Mouse (Mus musculus) midbrain, postnatal 0 days (tissue): ENCODE measurements at regions not wholly inside any gene's neighbourhood (a gene's known extent, or its start where the extent isn't known, plus 50 kb on each side); places are given as distances from the start of the nearest gene placed in this dataset.
A peak's percentile ranks its signal among the peaks of the same experiment; 100 is the strongest.

ENCODE experiments used
- ATAC-seq: fragments of 200-750 bp; cut with Nextera tagmentation; 2 replicates; pipeline ENCODE4 v1.8.0; 2017; ENCODE audit warnings: moderate number of reproducible peaks, mild to moderate bottlenecking, moderate TSS enrichment, moderate library complexity; ENCODE audit not compliant: low FRiP score
- DNase-seq: peaks from one replicate; pipeline ENCODE4 v3.0.0-alpha.2; 2015; ENCODE audit warnings: low spot score
- H3K27ac ChIP-seq: fragments of 300-500 bp; sonication (generic); 2 replicates; pipeline ENCODE4 v1.5.1; 2014; ENCODE audit warnings: low read depth, mild to moderate bottlenecking, low read length, mixed read lengths
- H3K27me3 ChIP-seq: fragments of 300-500 bp; sonication (generic); 2 replicates; pipeline ENCODE4 v1.6.1; 2014; ENCODE audit warnings: low read length, control low read depth, mixed read lengths; ENCODE audit not compliant: insufficient read depth
- H3K36me3 ChIP-seq: fragments of 300-500 bp; sonication (generic); 2 replicates; pipeline ENCODE4 v1.6.1; 2014; ENCODE audit warnings: low read length, control low read depth, mixed read lengths; ENCODE audit not compliant: insufficient read depth
- H3K4me1 ChIP-seq: fragments of 300-500 bp; sonication (generic); 2 replicates; pipeline ENCODE4 v1.6.1; 2014; ENCODE audit warnings: mild to moderate bottlenecking, control low read depth, antibody characterized with exemption, low read length, mixed read lengths; ENCODE audit not compliant: insufficient read depth
- H3K4me2 ChIP-seq: fragments of 300-500 bp; sonication (generic); 2 replicates; pipeline ENCODE4 v1.6.1; 2014; ENCODE audit warnings: low read depth, mild to moderate bottlenecking, low read length, mixed read lengths; ENCODE audit not compliant: poor library complexity, severe bottlenecking
- H3K4me3 ChIP-seq: fragments of 300-500 bp; sonication (generic); 2 replicates; pipeline ENCODE4 v1.5.1; 2014; ENCODE audit warnings: low read depth, mild to moderate bottlenecking, low read length, moderate library complexity
- H3K9ac ChIP-seq: fragments of 300-500 bp; sonication (generic); replicated peaks from 2 replicates; pipeline ENCODE4 v1.6.1; 2014; ENCODE audit warnings: mild to moderate bottlenecking, low read length, moderate library complexity, mixed read lengths; ENCODE audit not compliant: poor library complexity, severe bottlenecking
- H3K9me3 ChIP-seq: fragments of 300-500 bp; sonication (generic); 2 replicates; pipeline ENCODE4 v1.6.1; 2016; ENCODE audit warnings: low read length, control low read depth
- CTCF ChIP-seq: IDR thresholded peaks from 2 replicates; pipeline ENCODE4 v1.5.1; 2016; ENCODE audit warnings: antibody characterized with exemption, mild to moderate bottlenecking
- WGBS: fragments of 180-500 bp; shearing (Covaris S2); extraction: QIAGEN DNeasy Blood & Tissue Kit; methylation state at CpG from one replicate; pipeline ENCODE4 v1.1.7; 2014; 5-methylcytosine and 5-hydroxymethylcytosine counted together

- ATAC-seq: no peak
- Histone ChIP-seq H3K4me2 (no peak overlapping the region), H3K27ac (no peak overlapping the region), H3K9ac (no peak overlapping the region), H3K4me1 (no peaks in the 10 kb centered on the region), H3K36me3 (no peaks in the 10 kb centered on the region), H3K27me3 (no peaks in the 10 kb centered on the region), H3K9me3 (no peaks in the 10 kb centered on the region), H3K4me3 (no peak overlapping the region)
- WGBS: 78% methylated on average over 2 of the region's 2 CpGs
- DNase-seq: no peak
- TF ChIP-seq CTCF: no peak
These were observed 208.6 kb downstream of the Pdha2 start for GRCm38 (mm10) chr3:141003561-141003960.

GRCm38 (mm10) chr3:140988247-140988646, 223.9 kb downstream of the Pdha2 start:
- DNase-seq: no peak
- Histone ChIP-seq H3K9me3 (no peaks in the 10 kb centered on the region), H3K36me3 (no peaks in the 10 kb centered on the region), H3K9ac (no peak overlapping the region), H3K4me1 (no peaks in the 10 kb centered on the region), H3K4me2 (no peak overlapping the region), H3K27ac (no peak overlapping the region), H3K27me3 (no peaks in the 10 kb centered on the region), H3K4me3 (no peak overlapping the region)
- no peak for ATAC-seq
- no peak for TF ChIP-seq CTCF
- WGBS: 78% methylated on average over 5 of the region's 5 CpGs

DNA sequence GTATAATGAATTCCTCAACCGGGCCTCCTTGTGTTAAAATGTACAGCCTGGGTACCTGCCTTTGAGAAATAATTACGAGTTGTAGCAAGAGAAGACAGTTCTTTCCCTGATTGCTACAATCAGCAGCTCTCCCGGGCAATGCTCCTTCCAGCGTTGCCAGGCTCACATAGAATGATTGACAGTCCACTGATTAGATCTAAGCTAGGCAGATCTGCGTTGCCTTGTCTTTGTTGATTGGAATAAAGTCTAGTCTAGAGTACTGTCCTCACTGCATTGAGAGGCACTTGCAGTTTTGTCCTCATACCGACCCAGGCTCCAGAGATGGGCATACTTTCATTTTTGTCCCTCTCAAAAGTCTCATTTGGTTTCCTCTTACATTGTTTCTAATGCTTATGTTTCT, 238.6 kb downstream of the Pdha2 start:
- ATAC-seq (no peak), DNase-seq (peak; percentile 26)
- Histone ChIP-seq H3K9me3 (no peaks in the 10 kb centered on the region), H3K4me3 (no peak overlapping the region), H3K4me2 (no peak overlapping the region), H3K9ac (no peak overlapping the region), H3K4me1 (no peaks in the 10 kb centered on the region), H3K36me3 (no peaks in the 10 kb centered on the region), H3K27me3 (no peaks in the 10 kb centered on the region), H3K27ac (no peak overlapping the region)
- 53% methylated on average over 6 of the region's 6 CpGs for WGBS
- no peak for TF ChIP-seq CTCF

- WGBS: 90% methylated on average over 3 of the region's 3 CpGs
- Histone ChIP-seq H3K9ac (no peak overlapping the region), H3K4me1 (no peaks in the 10 kb centered on the region), H3K4me2 (no peak overlapping the region), H3K36me3 (no peaks in the 10 kb centered on the region), H3K9me3 (no peaks in the 10 kb centered on the region), H3K27me3 (no peaks in the 10 kb centered on the region), H3K4me3 (no peak overlapping the region), H3K27ac (no peak overlapping the region)
- no peak for ATAC-seq
- no peak for TF ChIP-seq CTCF
- DNase-seq: peak; percentile 48
These were observed 242.0 kb downstream of the Pdha2 start for GRCm38 (mm10) chr3:140969892-140970880.

DNA sequence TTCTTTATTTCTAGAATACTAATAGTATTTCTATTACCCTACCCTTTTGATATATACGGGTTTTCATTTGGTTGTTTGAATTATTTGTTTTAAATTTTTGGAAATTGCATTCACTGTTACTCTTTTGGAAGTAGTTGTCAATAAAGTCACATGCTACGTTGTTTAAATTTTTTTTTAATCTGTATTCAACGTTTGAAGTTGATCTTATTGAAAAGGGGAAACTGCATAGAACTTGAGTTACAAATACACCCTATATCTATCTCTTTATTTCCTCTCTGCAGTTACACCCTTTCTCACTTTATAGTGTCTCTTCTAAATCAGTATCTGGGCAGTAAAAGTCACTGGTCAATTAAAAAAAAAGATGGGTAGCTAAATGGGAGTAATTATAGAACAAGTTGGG, 243.6 kb downstream of the Pdha2 start:
- H3K36me3 ChIP-seq: no peaks in the 10 kb centered on the region
- H3K9ac ChIP-seq: no peak overlapping the region
- no peaks in the 10 kb centered on the region for H3K4me1 ChIP-seq
- H3K27me3 ChIP-seq: no peaks in the 10 kb centered on the region
- TF ChIP-seq CTCF: no peak
- H3K27ac ChIP-seq: no peak overlapping the region
- no peak overlapping the region for H3K4me2 ChIP-seq
- DNase-seq: no peak
- ATAC-seq: no peak
- H3K9me3 ChIP-seq: no peaks in the 10 kb centered on the region
- H3K4me3 ChIP-seq: no peak overlapping the region
- 79% methylated on average over 3 of the region's 3 CpGs for WGBS

DNA sequence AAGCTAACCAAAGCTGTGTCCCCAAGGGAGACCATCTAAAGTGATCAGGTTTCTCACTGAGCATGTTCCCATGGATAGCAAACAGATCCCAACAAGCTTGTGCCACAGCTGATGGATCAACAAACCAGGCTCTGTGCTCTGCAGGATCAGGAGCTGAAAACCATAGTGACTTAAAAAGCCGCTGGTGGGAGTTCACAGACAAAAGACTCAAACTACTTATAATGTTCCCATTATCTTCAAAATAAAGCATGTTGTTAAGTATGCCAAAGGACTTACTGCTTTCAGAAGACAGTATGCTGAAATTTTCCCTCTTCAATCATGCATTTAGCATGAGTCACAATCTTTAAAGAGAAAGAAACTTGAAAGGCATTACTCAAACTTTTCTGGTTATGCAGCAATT, 254.5 kb downstream of the Pdha2 start:
- Histone ChIP-seq H3K27me3 (no peaks in the 10 kb centered on the region), H3K27ac (no peak overlapping the region), H3K4me3 (no peak overlapping the region), H3K9me3 (no peaks in the 10 kb centered on the region), H3K4me2 (no peak overlapping the region), H3K36me3 (no peaks in the 10 kb centered on the region), H3K9ac (no peak overlapping the region), H3K4me1 (no peaks in the 10 kb centered on the region)
- 22% methylated on average over 1 of the region's 1 CpGs for WGBS
- ATAC-seq (no peak; the same call in 1 of the 2 replicates), DNase-seq (peak; percentile 18)
- no peak for TF ChIP-seq CTCF
